Mouse (Mus musculus) neural tube, embryonic 11.5 days (tissue): ENCODE data around the gene Plac1. TPM values are rescaled to one million over a fixed set of nuclear protein-coding genes. Genes with fewer than 3 reads are reported as not detected.
A peak's percentile ranks its signal among the peaks of the same experiment; 100 is the strongest.

Experiments used
- ATAC-seq: fragments of 200-750 bp; cut with Nextera tagmentation; 2 replicates; pipeline ENCODE4 v1.8.0; 2017; ENCODE audit warnings: moderate number of reproducible peaks, mild to moderate bottlenecking, moderate TSS enrichment, moderate library complexity; ENCODE audit not compliant: insufficient read depth, low FRiP score, low TSS enrichment
- DNase-seq: peaks from one replicate; pipeline ENCODE4 v3.0.0-alpha.2; 2015; ENCODE audit warnings: low spot score
- H3K27ac ChIP-seq: fragments of 300-500 bp; sonication (generic); 2 replicates; pipeline ENCODE4 v1.5.1; 2014; ENCODE audit warnings: low read depth, mild to moderate bottlenecking, low read length
- H3K27me3 ChIP-seq: fragments of 300-500 bp; sonication (generic); 2 replicates; pipeline ENCODE4 v1.6.1; 2014; ENCODE audit warnings: mild to moderate bottlenecking, low read length, mixed read lengths; ENCODE audit not compliant: control insufficient read depth, insufficient read depth
- H3K36me3 ChIP-seq: fragments of 300-500 bp; sonication (generic); 2 replicates; pipeline ENCODE4 v1.6.1; 2014; ENCODE audit warnings: mild to moderate bottlenecking, low read length, moderate library complexity, mixed read lengths; ENCODE audit not compliant: control insufficient read depth, insufficient read depth
- H3K4me1 ChIP-seq: fragments of 300-500 bp; sonication (generic); 2 replicates; pipeline ENCODE4 v1.6.1; 2014; ENCODE audit warnings: low read length, mixed read lengths; ENCODE audit not compliant: control insufficient read depth, insufficient read depth
- H3K4me2 ChIP-seq: fragments of 300-500 bp; sonication (generic); 2 replicates; pipeline ENCODE4 v1.6.1; 2014; ENCODE audit warnings: low read depth, mild to moderate bottlenecking, moderate library complexity
- H3K4me3 ChIP-seq: fragments of 300-500 bp; sonication (generic); 2 replicates; pipeline ENCODE4 v1.5.1; 2014; ENCODE audit warnings: low read depth, low read length
- H3K9ac ChIP-seq: fragments of 300-500 bp; sonication (generic); 2 replicates; pipeline ENCODE4 v1.6.1; 2014; ENCODE audit warnings: mild to moderate bottlenecking, low read length
- H3K9me3 ChIP-seq: fragments of 300-500 bp; sonication (generic); 2 replicates; pipeline ENCODE4 v1.6.1; 2016; ENCODE audit warnings: low read length; ENCODE audit not compliant: control insufficient read depth
- WGBS: fragments of 180-500 bp; shearing (Covaris S2); extraction: QIAGEN DNeasy Blood & Tissue Kit; methylation state at CpG from one replicate; pipeline ENCODE4 v1.1.7; 2014; 5-methylcytosine and 5-hydroxymethylcytosine counted together
- polyA plus RNA-seq: library from polyadenylated mRNA; unstranded; fragments of >200 nt; fragmentation: Nextera tagmentation; extraction: Ambion mirVana; gene quantifications from 2 replicates; pipeline ENCODE4 v1.2.1, GENCODE M21; 2014

Plac1 gene
- polyA plus RNA-seq, 1 experiment from 2014 or later, result 2.6 TPM

- Histone ChIP-seq H3K4me2 (no peak overlapping the region), H3K36me3 (no peaks in the 10 kb centered on the region), H3K27me3 (no peaks in the 10 kb centered on the region), H3K4me1 (no peaks in the 10 kb centered on the region), H3K27ac (peak overlapping the region; percentile 72), H3K4me3 (no peak overlapping the region), H3K9me3 (no peaks in the 10 kb centered on the region), H3K9ac (no peak overlapping the region)
- DNase-seq (peak; percentile 46), ATAC-seq (peak; percentile 85)
- 51% methylated on average over 7 of the region's 7 CpGs for WGBS
These were observed 28.0 kb downstream of the Plac1 start for GRCm38 (mm10) chrX:53211756-53212483.

- ATAC-seq (no peak), DNase-seq (no peak)
- no peak overlapping the region for H3K9ac ChIP-seq
- H3K36me3 ChIP-seq, result no peaks in the 10 kb centered on the region
- H3K9me3 ChIP-seq, result no peaks in the 10 kb centered on the region
- H3K4me3 ChIP-seq, result no peak overlapping the region
- no peak overlapping the region for H3K4me2 ChIP-seq
- no peaks in the 10 kb centered on the region for H3K4me1 ChIP-seq
- H3K27me3 ChIP-seq, result no peaks in the 10 kb centered on the region
- H3K27ac ChIP-seq, result no peak overlapping the region
- WGBS, result 66% methylated on average over 7 of the region's 7 CpGs
These were observed 30.5 kb downstream of the Plac1 start for GRCm38 (mm10) chrX:53209431-53209830.

- H3K4me1 ChIP-seq, result no peaks in the 10 kb centered on the region
- no peaks in the 10 kb centered on the region for H3K36me3 ChIP-seq
- H3K27ac ChIP-seq, result no peak overlapping the region
- no peak for ATAC-seq
- H3K4me3 ChIP-seq, result no peak overlapping the region
- no peak overlapping the region for H3K4me2 ChIP-seq
- no peaks in the 10 kb centered on the region for H3K27me3 ChIP-seq
- H3K9ac ChIP-seq, result no peak overlapping the region
- DNase-seq, result no peak
- 26% methylated on average over 3 of the region's 3 CpGs for WGBS
- no peaks in the 10 kb centered on the region for H3K9me3 ChIP-seq
These were observed 35.1 kb downstream of the Plac1 start for GRCm38 (mm10) chrX:53204690-53205311.

- H3K9me3 ChIP-seq, result no peaks in the 10 kb centered on the region
- DNase-seq, result no peak
- no peaks in the 10 kb centered on the region for H3K27me3 ChIP-seq
- WGBS, result 89% methylated on average over 5 of the region's 5 CpGs
- H3K9ac ChIP-seq, result no peak overlapping the region
- H3K36me3 ChIP-seq, result no peaks in the 10 kb centered on the region
- H3K4me3 ChIP-seq, result no peak overlapping the region
- H3K27ac ChIP-seq, result no peak overlapping the region
- H3K4me2 ChIP-seq, result no peak overlapping the region
- H3K4me1 ChIP-seq, result no peaks in the 10 kb centered on the region
- no peak for ATAC-seq
These were observed 38.3 kb downstream of the Plac1 start for GRCm38 (mm10) chrX:53201616-53202015.

DNA sequence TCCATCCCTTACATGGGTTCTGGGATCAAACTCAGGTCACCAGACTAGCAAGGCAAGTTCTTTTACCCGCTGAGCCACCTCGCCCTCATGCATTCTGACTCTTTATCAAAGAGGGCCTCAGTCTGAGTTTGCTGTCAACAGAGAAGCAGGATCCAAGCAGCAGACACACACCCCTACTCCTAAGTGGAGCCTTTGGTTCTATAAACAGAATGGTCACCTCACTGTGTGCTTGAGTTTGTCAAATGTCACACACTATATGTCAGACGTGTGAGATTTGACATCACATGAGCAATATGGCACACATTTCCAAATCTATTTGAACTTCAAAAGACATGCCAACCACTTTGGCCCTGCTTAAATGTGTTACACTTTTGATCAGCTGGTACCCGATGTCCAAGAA lies 42.2 kb downstream of the Plac1 start:
- no peaks in the 10 kb centered on the region for H3K4me1 ChIP-seq
- no peak overlapping the region for H3K27ac ChIP-seq
- H3K4me3 ChIP-seq, result no peak overlapping the region
- no peaks in the 10 kb centered on the region for H3K27me3 ChIP-seq
- no peak for DNase-seq
- 91% methylated on average over 4 of the region's 4 CpGs for WGBS
- ATAC-seq, result no peak
- no peak overlapping the region for H3K4me2 ChIP-seq
- H3K9me3 ChIP-seq, result no peaks in the 10 kb centered on the region
- no peak overlapping the region for H3K9ac ChIP-seq
- no peaks in the 10 kb centered on the region for H3K36me3 ChIP-seq

GRCm38 (mm10) chrX:53196392-53196791 lies 43.5 kb downstream of the Plac1 start:
- peak; percentile 32 for DNase-seq
- WGBS, result 29% methylated on average over 5 of the region's 5 CpGs

DNA sequence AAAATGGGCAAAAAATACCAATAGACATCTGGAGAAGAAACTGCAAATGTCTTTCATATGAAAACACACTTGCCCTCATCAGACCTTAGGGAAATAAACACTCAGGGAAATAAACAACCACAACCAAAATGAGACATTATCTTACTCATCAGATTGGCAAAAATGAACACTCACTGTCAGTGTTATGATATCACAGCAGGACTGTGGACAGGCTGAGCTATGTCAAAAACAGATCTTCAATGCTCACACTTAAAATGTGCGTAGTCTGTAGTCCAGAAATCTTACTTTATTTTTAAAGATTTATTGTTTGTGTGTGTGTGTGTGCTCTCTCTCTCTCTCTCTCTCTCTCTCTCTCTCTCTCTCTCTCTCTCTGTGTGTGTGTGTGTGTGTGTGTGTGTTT lies 51.2 kb downstream of the Plac1 start:
- 88% methylated on average over 1 of the region's 1 CpGs for WGBS
- H3K27ac ChIP-seq, result no peak overlapping the region
- DNase-seq (no peak), ATAC-seq (no peak)
- no peak overlapping the region for H3K4me3 ChIP-seq
- H3K4me1 ChIP-seq, result no peaks in the 10 kb centered on the region
- H3K9ac ChIP-seq, result no peak overlapping the region
- H3K9me3 ChIP-seq, result no peaks in the 10 kb centered on the region
- no peaks in the 10 kb centered on the region for H3K36me3 ChIP-seq
- no peaks in the 10 kb centered on the region for H3K27me3 ChIP-seq
- no peak overlapping the region for H3K4me2 ChIP-seq

More at GRCm38 (mm10) chrX:53196392-53196791, 43.5 kb downstream of the Plac1 start:
- Histone ChIP-seq H3K27me3 (no peaks in the 10 kb centered on the region), H3K4me3 (no peak overlapping the region), H3K4me1 (no peaks in the 10 kb centered on the region), H3K4me2 (no peak overlapping the region), H3K9me3 (no peaks in the 10 kb centered on the region), H3K27ac (no peak overlapping the region), H3K36me3 (no peaks in the 10 kb centered on the region), H3K9ac (no peak overlapping the region)
- no peak for ATAC-seq

DNA sequence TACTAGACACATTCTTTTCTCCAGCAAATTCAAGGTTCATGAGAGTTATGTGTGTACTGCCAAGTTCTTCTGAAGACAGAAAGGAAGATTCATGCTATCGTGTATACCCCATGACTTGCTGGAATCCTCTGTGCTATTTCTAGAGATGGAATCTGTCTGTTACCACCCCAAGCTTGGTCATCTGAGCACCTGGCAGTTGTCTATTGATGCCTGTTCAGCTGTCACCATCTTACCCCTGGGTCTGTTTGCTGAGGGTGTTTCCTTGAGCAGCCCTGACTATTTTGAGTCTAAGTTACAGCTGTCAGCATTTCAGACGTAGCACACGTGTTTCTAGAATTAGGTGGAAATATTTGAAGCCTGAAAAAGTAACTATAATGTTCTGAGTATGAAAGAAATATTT lies 60.1 kb downstream of the Plac1 start:
- no peaks in the 10 kb centered on the region for H3K27me3 ChIP-seq
- no peak overlapping the region for H3K9ac ChIP-seq
- H3K9me3 ChIP-seq, result no peaks in the 10 kb centered on the region

GRCm38 (mm10) chrX:53176296-53176695 lies 63.6 kb downstream of the Plac1 start:
- no peak overlapping the region for H3K27ac ChIP-seq
- no peaks in the 10 kb centered on the region for H3K36me3 ChIP-seq
- H3K9ac ChIP-seq, result no peak overlapping the region
- no peaks in the 10 kb centered on the region for H3K4me1 ChIP-seq
- DNase-seq (no peak), ATAC-seq (no peak)
- H3K9me3 ChIP-seq, result no peaks in the 10 kb centered on the region
- no peak overlapping the region for H3K4me2 ChIP-seq
- H3K4me3 ChIP-seq, result no peak overlapping the region
- WGBS, result 90% methylated on average over 5 of the region's 5 CpGs
- no peaks in the 10 kb centered on the region for H3K27me3 ChIP-seq

More for the DNA sequence above, 60.1 kb downstream of the Plac1 start:
- ATAC-seq (no peak), DNase-seq (no peak)
- Histone ChIP-seq H3K36me3 (no peaks in the 10 kb centered on the region), H3K27ac (no peak overlapping the region), H3K4me3 (no peak overlapping the region), H3K4me2 (no peak overlapping the region), H3K4me1 (no peaks in the 10 kb centered on the region)
- 88% methylated on average over 3 of the region's 3 CpGs for WGBS
